Mouse (Mus musculus) liver, postnatal 0 days (tissue): ENCODE results near the gene Muc3a. TPM values are rescaled to one million over a fixed set of nuclear protein-coding genes. Genes with fewer than 3 reads are reported as not detected.

Experiments
- ATAC-seq: fragments of 200-750 bp; cut with Nextera tagmentation; 2 replicates; pipeline ENCODE4 v1.8.0; 2017; ENCODE audit warnings: mild to moderate bottlenecking, moderate library complexity
- DNase-seq: peaks from one replicate; pipeline ENCODE4 v3.0.0-alpha.2; 2016
- H3K27ac ChIP-seq: fragments of 300-500 bp; sonication (generic); 2 replicates; pipeline ENCODE4 v1.5.1; 2014; ENCODE audit warnings: antibody characterized with exemption, moderate library complexity, mild to moderate bottlenecking, low read depth
- H3K27me3 ChIP-seq: fragments of 300-500 bp; sonication (generic); 2 replicates; pipeline ENCODE4 v1.6.1; 2014; ENCODE audit warnings: low read length, control low read depth, mixed read lengths; ENCODE audit not compliant: insufficient read depth
- H3K36me3 ChIP-seq: fragments of 300-500 bp; sonication (generic); replicated peaks from 2 replicates; pipeline ENCODE4 v1.6.1; 2014; ENCODE audit warnings: mild to moderate bottlenecking, control low read depth, low read length, moderate library complexity, mixed read lengths; ENCODE audit not compliant: insufficient read depth
- H3K4me1 ChIP-seq: fragments of 300-500 bp; sonication (generic); 2 replicates; pipeline ENCODE4 v1.6.1; 2014; ENCODE audit warnings: antibody characterized with exemption, mild to moderate bottlenecking, control low read depth; ENCODE audit not compliant: insufficient read depth
- H3K4me2 ChIP-seq: fragments of 300-500 bp; sonication (generic); 2 replicates; pipeline ENCODE4 v1.6.1; 2014; ENCODE audit warnings: low read depth, mild to moderate bottlenecking, low read length, moderate library complexity, mixed read lengths
- H3K4me3 ChIP-seq: fragments of 300-500 bp; sonication (generic); 2 replicates; pipeline ENCODE4 v1.5.1; 2014; ENCODE audit warnings: low read depth, low read length
- H3K9ac ChIP-seq: fragments of 300-500 bp; sonication (generic); replicated peaks from 2 replicates; pipeline ENCODE4 v1.6.1; 2014; ENCODE audit warnings: mild to moderate bottlenecking, moderate library complexity
- H3K9me3 ChIP-seq: fragments of 300-500 bp; sonication (generic); 2 replicates; pipeline ENCODE4 v1.6.1; 2016; ENCODE audit warnings: mild to moderate bottlenecking, control low read depth, low read length, mixed read lengths
- CTCF ChIP-seq: sonication (generic); IDR thresholded peaks from 2 replicates; pipeline ENCODE4 v1.5.1; 2016; ENCODE audit warnings: antibody characterized with exemption, low read depth
- EP300 ChIP-seq: IDR thresholded peaks from 2 replicates; pipeline ENCODE4 v1.6.1; 2016; ENCODE audit warnings: antibody characterized with exemption, low read depth, mild to moderate bottlenecking
- WGBS: fragments of 180-500 bp; shearing (Covaris S2); extraction: QIAGEN DNeasy Blood & Tissue Kit; methylation state at CpG from one replicate; pipeline ENCODE4 v1.1.7; 2014; ENCODE audit not compliant: insufficient replicate concordance; 5-methylcytosine and 5-hydroxymethylcytosine counted together
- polyA plus RNA-seq: library from polyadenylated mRNA; unstranded; fragments of >200 nt; fragmentation: Nextera tagmentation; extraction: Ambion mirVana; gene quantifications from 2 replicates; pipeline ENCODE4 v1.2.1, GENCODE M21; 2015

The Muc3a gene
- polyA plus RNA-seq, 1 experiment from 2014 or later: 0.09 TPM

DNA sequence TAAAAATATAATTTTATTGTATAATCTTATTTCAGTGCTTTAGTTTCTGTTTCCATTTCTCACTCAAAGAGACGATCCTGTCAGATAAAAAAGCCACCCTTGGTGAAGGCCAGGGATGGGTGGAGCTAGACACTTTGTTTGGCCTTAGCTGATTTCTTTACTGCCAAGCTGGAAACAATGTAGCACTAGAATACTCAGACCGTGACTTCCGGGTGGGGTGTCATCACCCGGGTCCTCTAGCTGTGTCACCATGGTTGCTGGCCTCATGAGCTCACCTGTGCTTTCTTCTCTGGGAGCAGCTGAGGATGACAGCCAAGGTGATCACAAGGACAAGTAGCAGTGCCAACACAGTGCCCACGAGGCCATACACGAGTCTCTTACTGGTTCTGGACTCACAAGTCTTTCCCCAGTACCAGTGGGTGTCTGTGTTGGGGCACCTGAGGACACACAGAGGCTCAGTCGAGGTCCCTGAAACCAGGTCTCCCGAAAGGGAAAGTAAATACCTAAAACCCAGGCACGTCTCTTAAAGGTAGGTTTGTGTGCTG, 41.3 kb downstream of the Muc3a start:
- ATAC-seq (no peak), DNase-seq (no peak)
- TF ChIP-seq EP300 (no peak), CTCF (no peak)
- no peak overlapping the region for H3K4me3 ChIP-seq
- 0 out of 2 replicates have a peak, but pooled peaks cover 3% of the 10 kb centered on the region for H3K27me3 ChIP-seq
- H3K4me1 ChIP-seq: no peaks in the 10 kb centered on the region
- no peak overlapping the region for H3K4me2 ChIP-seq
- H3K36me3 ChIP-seq: no peaks in the 10 kb centered on the region
- no peak overlapping the region for H3K27ac ChIP-seq
- 64% methylated on average over 9 of the region's 9 CpGs for WGBS
- no peaks in the 10 kb centered on the region for H3K9me3 ChIP-seq
- no peak overlapping the region for H3K9ac ChIP-seq

- no peaks in the 10 kb centered on the region for H3K4me1 ChIP-seq
- TF ChIP-seq EP300 (no peak), CTCF (no peak)
- H3K9ac ChIP-seq: no peak overlapping the region
- no peak overlapping the region for H3K4me3 ChIP-seq
- ATAC-seq (no peak), DNase-seq (no peak)
- WGBS: 46% methylated on average over 6 of the region's 6 CpGs
- no peak overlapping the region for H3K4me2 ChIP-seq
- no peak overlapping the region for H3K27ac ChIP-seq
- H3K27me3 ChIP-seq: 0 out of 2 replicates have a peak, but pooled peaks cover 3% of the 10 kb centered on the region
- no peaks in the 10 kb centered on the region for H3K9me3 ChIP-seq
- no peaks in the 10 kb centered on the region for H3K36me3 ChIP-seq
Observed at GRCm38 (mm10) chr5:137167539-137167938, 44.6 kb downstream of the Muc3a start.

- Histone ChIP-seq H3K4me2 (no peak overlapping the region), H3K27me3 (no peaks in the 10 kb centered on the region), H3K9ac (no peak overlapping the region), H3K9me3 (no peaks in the 10 kb centered on the region), H3K36me3 (no peaks in the 10 kb centered on the region), H3K4me3 (no peak overlapping the region), H3K4me1 (no peaks in the 10 kb centered on the region), H3K27ac (no peak overlapping the region)
- ATAC-seq (no peak), DNase-seq (no peak)
- TF ChIP-seq CTCF: no peak
- no peak for TF ChIP-seq EP300
- WGBS: 75% methylated on average over 9 of the region's 9 CpGs
Observed at GRCm38 (mm10) chr5:137166012-137166411, 46.2 kb downstream of the Muc3a start.

DNA sequence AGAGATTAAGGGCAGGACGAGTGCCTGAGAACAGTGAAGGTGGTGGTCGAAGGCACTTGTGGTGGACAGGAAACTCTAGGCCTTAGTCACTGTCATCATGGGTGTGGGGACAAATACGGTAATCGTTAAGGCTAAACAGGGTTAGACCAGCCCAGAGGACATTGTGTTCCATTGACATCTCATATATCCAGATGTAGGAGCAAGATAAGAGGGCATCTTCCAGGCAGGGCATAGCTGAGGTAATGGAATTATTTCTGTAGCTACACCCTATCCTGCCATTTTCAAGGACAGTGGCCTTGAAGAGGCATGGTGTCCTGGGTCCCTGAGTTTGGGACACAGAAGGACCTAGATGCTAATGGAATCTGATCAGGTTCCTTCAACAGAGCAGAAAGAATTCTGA, 50.3 kb downstream of the Muc3a start:
- no peaks in the 10 kb centered on the region for H3K4me1 ChIP-seq
- H3K27me3 ChIP-seq: no peaks in the 10 kb centered on the region
- H3K36me3 ChIP-seq: no peaks in the 10 kb centered on the region
- no peak overlapping the region for H3K4me3 ChIP-seq
- H3K9me3 ChIP-seq: no peaks in the 10 kb centered on the region
- H3K9ac ChIP-seq: no peak overlapping the region
- DNase-seq (no peak), ATAC-seq (no peak)
- no peak overlapping the region for H3K4me2 ChIP-seq
- TF ChIP-seq CTCF (no peak), EP300 (no peak)
- 70% methylated on average over 4 of the region's 4 CpGs for WGBS
- H3K27ac ChIP-seq: no peak overlapping the region

GRCm38 (mm10) chr5:137159461-137159860, 52.7 kb downstream of the Muc3a start:
- 20% methylated on average over 11 of the region's 11 CpGs for WGBS
- Histone ChIP-seq H3K4me2 (no peak overlapping the region), H3K36me3 (no peaks in the 10 kb centered on the region), H3K27ac (no peak overlapping the region), H3K27me3 (no peaks in the 10 kb centered on the region), H3K9ac (no peak overlapping the region), H3K4me3 (no peak overlapping the region), H3K9me3 (no peaks in the 10 kb centered on the region), H3K4me1 (no peaks in the 10 kb centered on the region)
- DNase-seq (peak; percentile 76), ATAC-seq (no peak)
- TF ChIP-seq EP300 (no peak), CTCF (peak; percentile 91)

Other genes with a start within 250 kb of the Muc3a start
- gene Cldn15, start 245.8 kb downstream of the Muc3a start, polyA plus RNA-seq: 6.7 and 7.0 TPM in 2 replicates
- 7.6 and 8.8 TPM in 2 replicates for gene Plod3, start 225.4 kb downstream of the Muc3a start, polyA plus RNA-seq
- gene Znhit1, start 224.4 kb downstream of the Muc3a start, polyA plus RNA-seq: 44.1 and 47.2 TPM in 2 replicates
- not detected in 2 replicates for gene Vgf, start 186.0 kb downstream of the Muc3a start, polyA plus RNA-seq
- 57.9 and 60.7 TPM in 2 replicates for gene Ap1s1, start 166.3 kb downstream of the Muc3a start, polyA plus RNA-seq
- 0.23 and 0.25 TPM in 2 replicates for gene Serpine1, start 140.1 kb downstream of the Muc3a start, polyA plus RNA-seq
- gene Trim56, start 96.2 kb downstream of the Muc3a start, polyA plus RNA-seq: 6.4 and 7.4 TPM in 2 replicates
- gene Muc3, start 63.1 kb downstream of the Muc3a start, polyA plus RNA-seq: not detected in 2 replicates
- 10.3 and 11.1 TPM in 2 replicates for gene Ache, start 75.1 kb upstream of the Muc3a start, polyA plus RNA-seq
- 9.1 and 9.5 TPM in 2 replicates for gene Ufsp1, start 82.2 kb upstream of the Muc3a start, polyA plus RNA-seq
- 24.1 and 28.2 TPM in 2 replicates for gene Srrt, start 95.3 kb upstream of the Muc3a start, polyA plus RNA-seq
- gene Trip6, start 102.0 kb upstream of the Muc3a start, polyA plus RNA-seq: 7.5 and 9.2 TPM in 2 replicates
- 2.9 and 3.2 TPM in 2 replicates for gene Slc12a9, start 121.2 kb upstream of the Muc3a start, polyA plus RNA-seq
- 5.7 and 5.9 TPM in 2 replicates for gene Ephb4, start 137.7 kb upstream of the Muc3a start, polyA plus RNA-seq